Mouse (Mus musculus): ENCODE measurements around the gene Fbxl19.
"Not testable (repeated sequence)": the region's sequence is repeated elsewhere in the genome, so short reads cannot be mapped to it uniquely, and the experiment has no call there.

Gene Fbxl19

GRCm38 (mm10) chr7:127732066-127732465 lies 12.3 kb upstream of the Fbxl19 start, which contains the start of gene Ctf2:
Ctf2 (minus strand) TSS chr7:127732166.
- not testable (repeated sequence) for DNase-seq

- peak; percentile 98 for DNase-seq
These were observed 908 bp downstream of the Fbxl19 start for GRCm38 (mm10) chr7:127745251-127745651.

- peak; percentile 100 for DNase-seq
These were observed 1.5 kb downstream of the Fbxl19 start for GRCm38 (mm10) chr7:127745652-127746493.

- DNase-seq: peak; percentile 35
These were observed 2.5 kb downstream of the Fbxl19 start for GRCm38 (mm10) chr7:127746494-127747491.

- no peak for DNase-seq
These were observed 3.4 kb downstream of the Fbxl19 start for GRCm38 (mm10) chr7:127747559-127748234.

GRCm38 (mm10) chr7:127748235-127748560 lies 3.9 kb downstream of the Fbxl19 start:
- no peak for DNase-seq

GRCm38 (mm10) chr7:127750131-127751127 lies 6.1 kb downstream of the Fbxl19 start:
- DNase-seq: no peak

- no peak for DNase-seq
These were observed 7.3 kb downstream of the Fbxl19 start for GRCm38 (mm10) chr7:127751619-127752018.

- no peak for DNase-seq
These were observed 7.7 kb downstream of the Fbxl19 start for GRCm38 (mm10) chr7:127752069-127752468.

GRCm38 (mm10) chr7:127753158-127753557 lies 8.8 kb downstream of the Fbxl19 start:
- DNase-seq: no peak

- no peak for DNase-seq
These were observed 9.4 kb downstream of the Fbxl19 start for GRCm38 (mm10) chr7:127753741-127754140.

- DNase-seq: no peak
These were observed 15.4 kb downstream of the Fbxl19 start for GRCm38 (mm10) chr7:127759716-127760115.

- no peak for DNase-seq
These were observed 16.1 kb downstream of the Fbxl19 start for GRCm38 (mm10) chr7:127760478-127760877.

- DNase-seq: peak; percentile 79
These were observed 16.7 kb downstream of the Fbxl19 start for GRCm38 (mm10) chr7:127761026-127761425.

GRCm38 (mm10) chr7:127763642-127764041 lies 19.3 kb downstream of the Fbxl19 start:
- DNase-seq: no peak

GRCm38 (mm10) chr7:127765756-127766155 lies 21.4 kb downstream of the Fbxl19 start:
- DNase-seq: no peak

GRCm38 (mm10) chr7:127766851-127767609 lies 22.7 kb downstream of the Fbxl19 start:
- DNase-seq: no peak

GRCm38 (mm10) chr7:127767671-127768345 lies 23.5 kb downstream of the Fbxl19 start:
- no peak for DNase-seq

- no peak for DNase-seq
These were observed 24.1 kb downstream of the Fbxl19 start for GRCm38 (mm10) chr7:127768346-127768996.

Measured in kidney, adult 9 months (tissue).